Mouse (Mus musculus) adrenal gland, adult 8-10 months (tissue): ENCODE measurements around the gene Ptk7. TPM values are rescaled to one million over a fixed set of nuclear protein-coding genes. Genes with fewer than 3 reads are reported as not detected.

Source experiments
- DNase-seq: peaks from one replicate; pipeline ENCODE4 v3.0.0; 2022
- total RNA-seq, 4 experiments: library from RNA; stranded (reverse); gene quantifications; 2 replicates each; pipeline ENCODE4 v1.2.4; 2022

Ptk7 gene
- total RNA-seq: 10 to 100 TPM in 2 of 4 experiments, 1 to 10 TPM in 2; 8.7 to 11.2 (median 9.9) TPM

GRCm38 (mm10) chr17:46628791-46629684 lies at the start of gene Ptk7:
Gene Ptk7, minus strand, starts transcription at chr17:46629504.
- DNase-seq: no peak

- no peak for DNase-seq
These were observed 49.6 kb upstream of the Ptk7 start for GRCm38 (mm10) chr17:46678911-46679310.

- no peak for DNase-seq
These were observed 49.1 kb upstream of the Ptk7 start, which contains the start of gene Mea1 for GRCm38 (mm10) chr17:46678416-46678815. Gene Mea1, plus strand, starts transcription at chr17:46678793.

GRCm38 (mm10) chr17:46674530-46675283 lies 45.4 kb upstream of the Ptk7 start:
- DNase-seq: no peak

GRCm38 (mm10) chr17:46673850-46674529 lies 44.7 kb upstream of the Ptk7 start, which contains the start of gene Rrp36:
Gene Rrp36, minus strand, starts transcription at chr17:46674352.
- DNase-seq: peak; percentile 88

GRCm38 (mm10) chr17:46669911-46670310 lies 40.6 kb upstream of the Ptk7 start:
- DNase-seq: no peak

- no peak for DNase-seq
These were observed 38.4 kb upstream of the Ptk7 start for GRCm38 (mm10) chr17:46667712-46668111.

GRCm38 (mm10) chr17:46662730-46663129 lies 33.4 kb upstream of the Ptk7 start:
- DNase-seq: no peak

GRCm38 (mm10) chr17:46661981-46662380 lies 32.7 kb upstream of the Ptk7 start:
- DNase-seq: no peak

GRCm38 (mm10) chr17:46661351-46661750 lies 32.0 kb upstream of the Ptk7 start:
- no peak for DNase-seq

GRCm38 (mm10) chr17:46656054-46656453 lies 26.8 kb upstream of the Ptk7 start:
- DNase-seq: no peak

- DNase-seq: no peak
These were observed 22.6 kb upstream of the Ptk7 start for GRCm38 (mm10) chr17:46651755-46652547.

- no peak for DNase-seq
These were observed 22.0 kb upstream of the Ptk7 start for GRCm38 (mm10) chr17:46651292-46651691.

GRCm38 (mm10) chr17:46650232-46651031 lies 21.1 kb upstream of the Ptk7 start, which contains the start of gene Cul7:
Gene Cul7, plus strand, starts transcription at chr17:46650337.
- DNase-seq: peak; percentile 90

- DNase-seq: no peak
These were observed 20.5 kb upstream of the Ptk7 start for GRCm38 (mm10) chr17:46649811-46650210.

- no peak for DNase-seq
These were observed 19.1 kb upstream of the Ptk7 start for GRCm38 (mm10) chr17:46648436-46648835.

GRCm38 (mm10) chr17:46647279-46647678 lies 18.0 kb upstream of the Ptk7 start:
- no peak for DNase-seq

GRCm38 (mm10) chr17:46646322-46646662 lies 17.0 kb upstream of the Ptk7 start:
- no peak for DNase-seq

- peak; percentile 97 for DNase-seq
These were observed 16.4 kb upstream of the Ptk7 start, which contains the start of the genes Klc4 and Mrpl2 for GRCm38 (mm10) chr17:46645561-46646321. Gene Klc4, minus strand, starts transcription at chr17:46646022. Gene Mrpl2, plus strand, starts transcription at chr17:46646229.

GRCm38 (mm10) chr17:46644916-46645475 lies 15.7 kb upstream of the Ptk7 start:
- peak; percentile 69 for DNase-seq
